Mouse (Mus musculus) heart, embryonic 16.5 days (tissue): Measurements from ENCODE around the gene Htr2b. TPM values are rescaled to one million over a fixed set of nuclear protein-coding genes. Genes with fewer than 3 reads are reported as not detected.
A peak's percentile ranks its signal among the peaks of the same experiment; 100 is the strongest.

Experiments
- ATAC-seq: fragments of 200-750 bp; cut with Nextera tagmentation; replicated peaks from 2 replicates; pipeline ENCODE4 v1.8.0; 2017; ENCODE audit warnings: moderate number of reproducible peaks; ENCODE audit not compliant: insufficient read depth, low FRiP score; ENCODE audit errors: extremely low read depth
- H3K27ac ChIP-seq: fragments of 300-500 bp; sonication (generic); 2 replicates; pipeline ENCODE4 v1.5.1; 2014; ENCODE audit warnings: mild to moderate bottlenecking, low read length, control low read depth, moderate library complexity
- H3K27me3 ChIP-seq: fragments of 300-500 bp; sonication (generic); 2 replicates; pipeline ENCODE4 v1.6.1; 2014; ENCODE audit warnings: low read length, mixed read lengths; ENCODE audit not compliant: control insufficient read depth, insufficient read depth
- H3K36me3 ChIP-seq: fragments of 300-500 bp; sonication (generic); 2 replicates; pipeline ENCODE4 v1.6.1; 2014; ENCODE audit not compliant: control insufficient read depth, insufficient read depth
- H3K4me1 ChIP-seq: fragments of 300-500 bp; sonication (generic); 2 replicates; pipeline ENCODE4 v1.6.1; 2014; ENCODE audit warnings: low read length, mixed read lengths; ENCODE audit not compliant: control insufficient read depth, insufficient read depth
- H3K4me2 ChIP-seq: fragments of 300-500 bp; sonication (generic); 2 replicates; pipeline ENCODE4 v1.6.1; 2014; ENCODE audit warnings: low read depth, mild to moderate bottlenecking, control low read depth, low read length
- H3K4me3 ChIP-seq: fragments of 300-500 bp; sonication (generic); 2 replicates; pipeline ENCODE4 v1.5.1; 2014; ENCODE audit warnings: mild to moderate bottlenecking, control low read depth, low read length
- H3K9ac ChIP-seq: fragments of 300-500 bp; sonication (generic); 2 replicates; pipeline ENCODE4 v1.6.1; 2014; ENCODE audit warnings: low read length, control low read depth
- H3K9me3 ChIP-seq: fragments of 300-500 bp; sonication (generic); replicated peaks from 2 replicates; pipeline ENCODE4 v1.6.1; 2016; ENCODE audit warnings: low read length; ENCODE audit not compliant: control insufficient read depth
- WGBS: fragments of 180-500 bp; shearing (Covaris S2); extraction: QIAGEN DNeasy Blood & Tissue Kit; methylation state at CpG from one replicate; pipeline ENCODE4 v1.1.7; 2014; 5-methylcytosine and 5-hydroxymethylcytosine counted together
- polyA plus RNA-seq: library from polyadenylated mRNA; unstranded; fragments of >200 nt; fragmentation: Nextera tagmentation; extraction: Ambion mirVana; gene quantifications from 2 replicates; pipeline ENCODE4 v1.2.1, GENCODE M21; 2015

The Htr2b gene
- polyA plus RNA-seq, 1 experiment from 2014 or later = 0.37 TPM

DNA sequence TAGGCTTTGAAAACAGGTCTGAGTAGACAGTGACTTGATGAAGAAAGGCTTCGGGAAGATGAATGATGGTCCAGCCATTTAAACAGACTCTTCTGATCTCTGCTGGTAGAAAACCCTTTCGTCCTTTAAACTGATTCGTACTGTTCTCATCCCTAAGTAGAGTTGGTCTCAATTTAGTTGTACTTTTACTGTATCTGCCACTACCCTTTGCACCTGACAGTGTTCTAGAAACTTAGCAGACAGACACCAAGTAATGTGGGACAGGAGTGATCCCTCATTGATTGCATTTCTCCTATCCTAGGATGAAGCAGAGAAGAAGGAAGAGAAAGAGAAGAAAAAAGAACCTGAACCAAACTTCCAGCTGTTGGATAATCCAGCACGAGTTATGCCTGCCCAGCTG lies 21.6 kb upstream of the Htr2b start, which contains the start of gene Gm21972:
Gm21972 (plus strand) TSS at position 301 of the 400 bp plus-strand sequence.
- ATAC-seq = no peak
- H3K4me3 ChIP-seq = no peak within 1 kb of the TSS

GRCm38 (mm10) chr1:86126036-86126435 lies 14.3 kb upstream of the Htr2b start:
- Histone ChIP-seq H3K36me3 (peaks cover 34% of the 10 kb centered on the region), H3K9ac (no peak overlapping the region), H3K4me1 (no peaks in the 10 kb centered on the region), H3K9me3 (no peaks in the 10 kb centered on the region), H3K27ac (no peak overlapping the region), H3K4me3 (no peak overlapping the region), H3K27me3 (no peaks in the 10 kb centered on the region), H3K4me2 (no peak overlapping the region)
- no peak for ATAC-seq
- WGBS = 90% methylated on average over 2 of the region's 2 CpGs

More for the DNA sequence above, 21.6 kb upstream of the Htr2b start, which contains the start of gene Gm21972:
- no peak within 1 kb of the TSS for H3K4me2 ChIP-seq
- H3K9ac ChIP-seq = no peak within 1 kb of the TSS
- no peaks in the 10 kb centered on the region for H3K9me3 ChIP-seq
- no peaks in the 10 kb centered on the region for H3K27me3 ChIP-seq
- no peaks in the 10 kb centered on the region for H3K4me1 ChIP-seq
- peaks cover 44% of the 10 kb centered on the region for H3K36me3 ChIP-seq
- no peak within 1 kb of the TSS for H3K27ac ChIP-seq
- 91% methylated on average over 4 of the region's 4 CpGs for WGBS

DNA sequence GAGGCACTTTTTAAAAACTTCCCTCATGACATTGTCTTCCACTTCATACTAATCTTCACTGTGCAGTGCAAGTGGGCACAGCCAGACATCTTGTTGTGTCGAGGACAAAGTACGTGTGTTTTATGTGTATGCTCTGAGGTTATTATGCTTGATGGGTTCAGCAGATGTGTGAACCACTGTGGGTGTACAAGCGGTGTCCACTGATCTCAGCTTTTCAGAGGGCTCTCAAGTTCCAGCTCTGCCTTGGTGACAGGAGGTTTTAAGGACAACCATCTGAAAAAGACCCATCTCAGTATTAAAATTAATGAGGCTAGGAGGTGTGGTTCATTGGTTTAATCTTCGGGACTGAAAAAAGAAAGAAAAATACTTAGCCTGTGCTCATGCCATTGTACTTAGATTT lies 7.8 kb upstream of the Htr2b start:
- Histone ChIP-seq H3K27me3 (no peaks in the 10 kb centered on the region), H3K36me3 (peaks cover 28% of the 10 kb centered on the region), H3K4me2 (no peak overlapping the region), H3K9me3 (no peaks in the 10 kb centered on the region), H3K9ac (no peak overlapping the region), H3K4me3 (no peak overlapping the region), H3K4me1 (no peaks in the 10 kb centered on the region), H3K27ac (no peak overlapping the region)
- no peak for ATAC-seq
- 91% methylated on average over 4 of the region's 4 CpGs for WGBS

DNA sequence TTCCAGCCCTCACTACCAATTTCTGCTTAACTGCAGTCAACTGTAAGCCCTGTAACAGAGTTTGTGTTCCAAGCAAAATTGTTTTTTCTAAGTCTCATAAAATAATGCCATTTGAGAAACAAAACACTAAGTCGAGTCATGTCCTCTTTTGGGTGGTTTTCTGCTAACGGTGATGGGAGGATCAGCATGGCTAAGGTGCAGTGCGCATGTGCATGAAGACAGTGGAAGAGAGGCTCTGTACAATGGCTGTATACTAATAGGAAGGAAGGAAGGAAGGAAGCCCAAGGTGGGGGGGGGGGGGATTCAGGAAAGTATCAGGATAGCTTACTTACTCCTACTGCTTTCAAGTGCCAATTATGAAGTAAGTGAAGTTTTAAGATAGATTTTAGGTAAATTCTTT lies 2.4 kb upstream of the Htr2b start:
- no peak for ATAC-seq
- H3K27me3 ChIP-seq = no peaks in the 10 kb centered on the region
- H3K4me3 ChIP-seq = no peak overlapping the region
- no peak overlapping the region for H3K9ac ChIP-seq
- H3K4me2 ChIP-seq = no peak overlapping the region
- peaks cover 15% of the 10 kb centered on the region; the same call in 1 of the 2 replicates for H3K36me3 ChIP-seq
- WGBS = 76% methylated on average over 3 of the region's 3 CpGs
- no peaks in the 10 kb centered on the region for H3K4me1 ChIP-seq
- H3K9me3 ChIP-seq = no peaks in the 10 kb centered on the region
- no peak overlapping the region for H3K27ac ChIP-seq

- H3K4me2 ChIP-seq = no peak overlapping the region
- H3K9me3 ChIP-seq = no peaks in the 10 kb centered on the region
- H3K36me3 ChIP-seq = peaks cover 2% of the 10 kb centered on the region; the same call in 1 of the 2 replicates
- no peaks in the 10 kb centered on the region for H3K27me3 ChIP-seq
- 100% methylated on average over 1 of the region's 1 CpGs for WGBS
- no peak overlapping the region for H3K4me3 ChIP-seq
- no peaks in the 10 kb centered on the region for H3K4me1 ChIP-seq
- H3K9ac ChIP-seq = no peak overlapping the region
- no peak for ATAC-seq
- H3K27ac ChIP-seq = no peak overlapping the region
Measured at GRCm38 (mm10) chr1:86105054-86105453, 6.7 kb downstream of the Htr2b start.

DNA sequence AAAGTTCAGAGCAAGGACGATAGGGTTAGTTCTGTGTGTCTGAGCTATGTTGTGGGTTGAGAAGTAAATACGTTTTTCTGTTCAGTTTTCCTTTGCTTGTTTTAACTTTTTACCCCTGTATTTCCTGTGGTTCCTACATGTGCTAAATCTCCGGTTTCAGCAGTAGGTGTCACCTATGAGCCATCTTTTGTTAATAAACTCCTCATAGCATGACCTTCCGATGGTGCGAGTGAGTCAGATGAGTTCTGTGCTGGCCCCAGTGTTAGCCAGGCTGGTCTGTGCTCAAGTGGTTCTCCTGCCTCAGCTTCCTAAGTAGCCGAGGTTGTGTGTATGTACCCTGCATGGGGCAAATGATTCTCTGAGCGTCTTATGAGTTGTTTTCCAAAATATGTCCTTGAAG lies 17.4 kb downstream of the Htr2b start:
- H3K27ac ChIP-seq = no peak overlapping the region
- 77% methylated on average over 7 of the region's 7 CpGs for WGBS
- H3K27me3 ChIP-seq = no peaks in the 10 kb centered on the region
- no peak overlapping the region for H3K4me2 ChIP-seq
- ATAC-seq = no peak
- no peaks in the 10 kb centered on the region for H3K4me1 ChIP-seq
- H3K9ac ChIP-seq = no peak overlapping the region
- H3K36me3 ChIP-seq = peaks cover 38% of the 10 kb centered on the region
- no peak overlapping the region for H3K4me3 ChIP-seq
- no peaks in the 10 kb centered on the region for H3K9me3 ChIP-seq

DNA sequence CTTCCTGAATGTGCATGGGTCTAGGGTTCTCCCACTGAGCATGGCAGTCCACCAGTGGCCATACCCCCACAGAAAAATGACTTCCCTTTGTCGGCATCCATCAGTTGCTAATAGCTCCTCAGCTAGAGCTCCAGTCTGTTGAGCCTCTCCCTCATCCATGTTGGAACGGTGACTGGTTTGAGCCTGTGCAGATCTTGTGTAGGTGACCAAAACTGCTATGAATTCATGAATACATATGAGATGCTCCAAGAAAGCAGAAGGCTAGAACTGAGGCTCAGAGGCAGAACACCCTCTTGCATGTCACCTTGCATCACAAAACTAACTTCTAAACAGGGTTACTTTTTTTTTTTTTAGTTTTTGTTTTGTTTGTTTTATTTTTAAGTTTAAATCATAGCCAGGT lies 35.2 kb downstream of the Htr2b start:
- Histone ChIP-seq H3K4me3 (no peak overlapping the region), H3K27me3 (no peaks in the 10 kb centered on the region), H3K36me3 (peaks cover 48% of the 10 kb centered on the region), H3K9ac (no peak overlapping the region), H3K4me2 (no peak overlapping the region), H3K27ac (no peak overlapping the region), H3K4me1 (no peaks in the 10 kb centered on the region), H3K9me3 (peaks cover 4% of the 10 kb centered on the region; the same call in 1 of the 2 replicates)
- no peak for ATAC-seq
- 96% methylated on average over 2 of the region's 2 CpGs for WGBS

GRCm38 (mm10) chr1:86064271-86064991 lies 47.3 kb downstream of the Htr2b start, which contains the start of gene Psmd1:
Gene Psmd1, plus strand, starts transcription at chr1:86064387.
- under 1% methylated on average over 47 of the region's 47 CpGs for WGBS
- Histone ChIP-seq H3K27ac (peak within 1 kb of the TSS; percentile 82), H3K4me2 (peak within 1 kb of the TSS; percentile 96), H3K27me3 (no peaks in the 10 kb centered on the region), H3K9ac (peak within 1 kb of the TSS; percentile 98), H3K9me3 (peaks cover 4% of the 10 kb centered on the region), H3K36me3 (peaks cover 2% of the 10 kb centered on the region; the same call in 1 of the 2 replicates), H3K4me1 (peaks cover 16% of the 10 kb centered on the region), H3K4me3 (peak within 1 kb of the TSS; percentile 98)
- peak; percentile 88 for ATAC-seq

DNA sequence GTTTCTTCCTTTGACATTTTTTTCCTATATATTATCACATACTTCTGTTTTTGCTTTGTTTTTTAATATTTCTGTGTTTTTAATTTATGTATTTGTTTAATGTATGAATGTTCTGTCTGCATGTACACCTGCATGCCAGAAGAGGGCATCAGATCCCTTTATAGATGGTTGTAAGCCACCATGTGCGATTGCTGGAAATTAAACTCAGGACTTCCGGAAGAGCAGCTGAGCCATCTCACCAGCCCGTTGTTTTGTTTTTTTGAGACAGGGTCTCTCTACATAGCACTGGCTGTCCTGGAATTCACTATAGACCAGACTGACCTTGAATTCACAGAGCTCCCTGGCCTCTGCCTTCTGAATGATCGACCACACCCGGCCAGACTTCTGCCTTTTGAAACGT lies 49.2 kb downstream of the Htr2b start:
- H3K9me3 ChIP-seq = peaks cover 4% of the 10 kb centered on the region
- H3K4me3 ChIP-seq = no peak overlapping the region
- no peak overlapping the region for H3K9ac ChIP-seq
- peaks cover 2% of the 10 kb centered on the region; the same call in 1 of the 2 replicates for H3K36me3 ChIP-seq
- WGBS = 82% methylated on average over 6 of the region's 6 CpGs
- no peak for ATAC-seq
- peaks cover 16% of the 10 kb centered on the region for H3K4me1 ChIP-seq
- no peaks in the 10 kb centered on the region for H3K27me3 ChIP-seq
- H3K27ac ChIP-seq = no peak overlapping the region
- no peak overlapping the region for H3K4me2 ChIP-seq
